Mouse (Mus musculus) layer of hippocampus, adult 8-10 months (tissue): Measurements from ENCODE around the gene Arhgap29. TPM values are rescaled to one million over a fixed set of nuclear protein-coding genes. Genes with fewer than 3 reads are reported as not detected.

ENCODE experiments used
- DNase-seq, 2 experiments: peaks; one replicate each; pipeline ENCODE4 v3.0.0; 2022; ENCODE audit warnings: low spot score in 2 of 2
- total RNA-seq, 4 experiments: library from RNA; stranded (reverse); gene quantifications; 2 replicates each; pipeline ENCODE4 v1.2.4; 2022

The Arhgap29 gene
- total RNA-seq, 4 experiments from 2014 or later: 16.4 to 20.7 (median 18.2) TPM

DNA sequence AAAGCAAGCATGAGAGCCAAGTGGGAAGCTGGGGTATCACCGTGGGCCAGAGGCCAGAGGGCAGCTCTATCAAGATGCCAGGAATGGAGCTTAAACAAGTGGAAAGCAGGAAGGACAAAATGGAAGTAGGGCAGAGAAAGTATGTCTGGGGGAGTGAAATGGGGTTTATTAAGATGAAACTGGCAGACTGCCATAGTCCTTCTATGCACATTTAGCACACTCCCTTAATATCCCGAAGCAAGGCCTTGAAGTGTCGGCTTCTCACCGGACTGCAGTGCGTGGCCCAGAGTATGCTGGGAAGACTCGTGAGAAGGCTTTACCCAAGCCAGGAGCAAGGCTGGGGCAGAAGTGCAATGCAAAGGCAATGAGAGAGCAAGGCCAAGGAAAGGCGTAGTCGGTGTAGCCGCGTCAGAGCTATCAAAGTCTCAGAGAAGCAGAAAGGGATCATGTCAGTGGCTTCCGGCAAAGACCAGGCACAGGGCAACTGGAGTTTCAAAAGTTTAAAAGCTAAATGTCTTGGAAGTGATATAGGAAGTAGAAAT is 11.1 kb upstream of the Arhgap29 start:
- no peak for DNase-seq

DNA sequence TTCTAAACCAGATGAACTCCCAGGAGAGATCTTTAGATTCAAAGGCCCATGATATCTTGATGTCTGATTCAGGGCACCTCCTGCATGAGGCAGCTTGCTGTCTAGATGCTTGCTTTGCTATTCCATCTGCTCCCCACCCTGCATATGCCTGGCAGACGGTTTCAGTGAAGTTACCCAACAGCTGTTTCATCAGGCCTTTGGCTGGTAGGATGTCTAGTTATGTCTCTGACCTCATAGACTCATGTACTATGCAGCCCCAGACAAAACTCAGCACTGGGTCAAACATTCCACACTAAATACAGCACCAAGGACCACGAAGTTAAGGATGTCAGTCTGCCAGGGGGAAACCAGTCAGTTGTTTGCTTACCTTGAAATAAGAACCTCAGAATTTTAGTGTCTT is 6.4 kb upstream of the Arhgap29 start:
- DNase-seq: peak in 1 of 2 experiments; percentile 20

DNA sequence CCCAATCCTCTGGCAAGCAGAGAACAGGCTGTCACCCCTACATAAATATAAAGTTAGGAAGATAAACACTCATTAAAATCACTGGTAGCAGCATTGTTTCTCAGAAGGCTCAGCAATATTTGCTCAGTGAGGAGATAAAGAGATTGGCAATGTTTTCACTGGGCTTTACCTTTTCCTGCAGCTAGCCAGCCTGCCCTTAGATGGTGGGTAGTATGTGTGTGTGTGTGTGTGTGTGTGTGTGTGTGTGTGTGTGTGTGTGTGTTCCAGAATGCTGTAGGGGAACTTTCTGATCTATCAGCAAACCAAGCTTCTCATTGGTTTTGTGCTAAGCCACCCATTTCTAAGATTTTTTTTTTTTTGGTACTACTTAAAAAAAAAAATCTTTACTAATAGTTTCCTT is 5.6 kb upstream of the Arhgap29 start:
- no peak for DNase-seq

DNA sequence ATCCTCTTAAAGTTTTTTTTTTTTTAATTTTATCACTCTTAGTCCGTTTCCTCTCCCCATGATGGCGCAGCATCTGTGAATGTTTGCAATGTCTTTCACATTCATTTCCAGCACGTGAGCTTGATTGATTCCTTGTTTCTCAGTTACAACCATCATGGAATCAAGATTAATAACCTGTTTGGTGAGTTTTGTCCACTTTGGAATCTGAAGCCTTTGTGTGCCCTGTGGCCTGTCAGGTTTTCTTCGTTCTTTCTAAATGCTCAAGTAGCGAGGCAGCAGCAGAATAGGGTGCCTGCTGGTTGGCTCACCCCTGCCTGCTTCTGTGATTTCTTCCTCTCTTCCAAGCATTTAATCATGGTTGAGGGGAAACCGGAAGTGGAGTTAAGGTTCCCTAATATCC is 2.2 kb upstream of the Arhgap29 start:
- no peak for DNase-seq

DNA sequence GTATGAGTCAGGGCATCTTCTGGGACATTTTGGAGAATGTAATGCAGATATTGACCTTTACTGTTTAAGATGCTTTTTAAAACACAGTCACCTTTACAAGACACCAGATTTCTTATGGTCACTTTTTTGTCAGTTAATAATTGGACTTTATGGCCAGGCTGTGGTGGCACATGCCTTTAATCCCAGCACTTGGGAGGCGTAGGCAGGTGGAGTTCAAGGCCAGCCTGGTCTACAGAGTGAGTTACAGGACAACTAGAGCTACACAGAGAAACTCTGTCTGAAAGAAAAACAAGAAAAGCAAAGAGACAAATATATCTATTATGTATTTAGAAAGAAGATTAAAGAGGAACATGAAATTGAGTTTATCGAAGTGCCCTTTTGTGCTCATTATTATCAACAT is 1.2 kb upstream of the Arhgap29 start:
- DNase-seq: no peak

DNA sequence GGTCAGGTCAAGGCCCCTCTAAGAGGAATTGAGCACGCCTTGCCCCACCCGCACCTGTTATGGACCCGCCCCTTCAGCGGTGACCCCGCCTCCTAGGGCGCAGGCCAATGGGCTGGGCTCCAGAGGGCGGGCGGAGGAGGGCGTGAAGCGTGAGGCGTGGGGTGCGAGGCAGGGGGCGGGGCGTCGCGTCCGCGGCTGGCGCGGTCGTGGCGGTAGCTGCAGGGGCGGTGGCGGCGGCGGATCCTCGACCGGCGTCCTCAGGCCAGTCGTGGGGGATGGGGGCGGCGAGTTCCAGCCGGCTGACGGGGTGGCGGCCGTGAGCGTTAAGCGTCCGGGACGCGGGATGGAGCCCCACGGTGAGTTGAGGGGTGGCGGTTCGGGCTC is 700 bp downstream of the Arhgap29 start:
- DNase-seq: peak; percentile 44 to 51

DNA sequence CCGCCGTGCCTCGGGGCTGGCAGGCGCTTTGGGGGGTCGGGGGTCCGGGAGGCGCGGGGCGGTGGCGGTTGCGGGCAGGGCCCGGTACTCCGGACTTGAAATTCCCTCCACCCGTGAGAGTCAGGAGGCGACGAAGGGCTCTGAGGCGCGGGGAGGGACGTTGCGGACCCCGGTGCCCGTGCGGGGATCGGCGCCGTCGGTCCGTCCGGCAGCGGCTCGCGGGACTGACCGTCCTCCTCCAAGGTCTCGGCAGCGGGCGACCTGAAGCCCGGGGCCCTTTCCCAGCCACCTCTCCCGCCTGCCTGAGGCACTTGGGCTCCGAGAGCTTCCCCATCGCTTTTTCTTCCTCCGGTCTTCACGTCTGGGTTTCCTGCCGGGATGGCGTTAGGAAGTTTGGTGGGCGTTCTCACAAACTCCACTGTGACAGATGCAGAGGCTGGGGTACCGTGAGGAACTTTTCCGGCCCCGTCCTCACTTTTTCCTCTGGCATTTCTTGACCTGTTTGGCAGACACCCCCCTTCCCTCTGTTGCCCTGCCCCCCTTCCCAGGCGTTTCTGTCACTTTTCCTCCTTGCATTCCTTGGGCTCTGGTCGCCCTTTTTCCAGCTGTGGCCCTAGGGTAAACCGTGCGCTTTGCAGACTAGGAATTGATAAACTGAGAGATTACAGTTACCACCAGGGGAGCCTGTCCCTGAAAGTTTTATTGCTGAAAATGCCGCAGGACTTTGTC is 1.3 kb downstream of the Arhgap29 start:
- no peak for DNase-seq

DNA sequence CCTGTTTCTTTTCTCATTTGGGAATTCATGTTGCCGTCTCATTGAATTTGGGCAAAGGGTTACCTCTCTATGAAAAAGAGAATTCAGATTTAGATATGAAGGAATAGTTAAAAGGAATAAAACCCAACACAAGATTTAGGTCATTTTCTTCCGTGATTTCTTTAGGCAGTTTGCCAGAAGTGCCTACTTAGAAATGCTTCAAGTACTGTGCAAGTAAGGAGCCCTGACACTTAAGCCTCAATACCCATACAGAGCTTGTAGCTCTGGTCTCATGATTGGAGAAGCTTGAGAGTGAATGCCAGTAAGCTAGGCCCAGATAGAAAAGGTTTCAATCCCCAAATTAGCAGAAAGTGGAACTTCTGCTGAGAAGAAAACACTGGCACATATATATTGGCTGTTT is 2.1 kb downstream of the Arhgap29 start:
- DNase-seq: no peak

DNA sequence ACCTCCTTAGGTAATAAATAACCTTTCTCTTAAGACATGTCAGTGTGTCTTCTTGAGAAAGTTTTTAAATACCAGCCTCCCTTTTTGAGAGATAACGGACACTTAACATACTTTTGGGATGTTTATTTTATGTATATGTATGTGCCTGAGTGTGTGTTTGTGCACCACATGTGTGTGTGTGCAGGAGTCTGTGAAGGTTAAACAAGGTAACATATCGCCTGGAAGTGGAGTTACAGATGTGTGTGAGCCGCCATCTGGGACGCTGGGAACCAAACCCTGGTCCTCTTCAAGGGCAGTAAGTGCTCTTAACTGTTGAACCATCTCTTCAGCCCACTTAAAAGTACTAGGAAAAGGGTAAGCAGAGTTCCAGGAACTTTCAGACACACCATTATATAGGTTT is 3.2 kb downstream of the Arhgap29 start:
- no peak for DNase-seq

DNA sequence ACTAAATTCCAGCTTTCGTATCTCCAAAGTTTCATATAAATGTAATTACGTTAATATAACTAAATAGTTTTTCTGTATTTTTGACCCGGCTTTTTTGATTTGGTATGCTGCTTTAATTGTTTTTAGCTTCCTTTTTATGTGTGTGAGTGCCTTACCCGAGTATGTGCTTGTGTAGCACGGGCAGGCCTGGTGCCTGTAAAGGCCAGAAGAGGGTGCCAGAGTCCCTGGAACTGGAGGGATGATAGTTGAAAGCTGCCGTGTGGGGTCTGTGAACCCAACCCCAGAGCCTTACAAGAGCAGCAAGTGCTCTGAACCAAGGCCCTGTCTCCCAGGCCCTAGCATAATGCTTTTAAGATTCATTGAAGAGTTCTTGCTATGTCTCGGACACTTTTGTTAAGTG is 4.4 kb downstream of the Arhgap29 start:
- DNase-seq: no peak

DNA sequence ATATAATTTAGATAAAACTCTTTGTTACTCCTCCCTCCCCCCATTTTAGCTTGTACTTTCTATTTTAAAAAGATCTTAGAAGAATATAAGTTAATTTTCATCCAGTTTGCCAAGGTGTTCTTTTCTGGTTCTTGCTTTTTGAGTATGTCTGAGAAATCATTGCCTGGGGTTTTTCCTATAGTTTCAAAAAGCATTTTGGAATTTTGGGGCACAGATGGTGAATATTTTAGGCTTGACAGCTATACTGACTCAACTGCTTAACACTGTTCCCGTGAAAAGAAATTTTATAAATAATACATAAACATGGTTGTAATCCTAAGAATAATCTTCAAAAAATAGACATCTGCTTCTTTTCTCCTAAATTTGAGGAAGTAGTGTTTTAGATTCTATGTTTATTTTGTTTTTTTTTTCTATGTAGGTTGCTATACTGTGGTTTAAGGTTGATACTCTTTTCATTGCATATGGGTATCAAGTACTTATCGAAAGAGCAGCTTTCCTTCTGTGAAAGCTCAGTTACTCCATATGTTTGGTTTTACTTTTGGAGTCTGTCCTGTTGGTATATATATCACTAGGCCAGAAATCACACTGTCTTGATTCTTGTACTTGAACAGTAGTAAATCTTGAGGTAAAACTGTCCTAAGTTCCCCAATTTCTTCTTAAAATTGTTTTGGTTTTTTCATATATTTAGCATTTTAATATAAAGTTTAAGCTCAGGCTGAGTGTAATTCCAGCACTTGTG is 5.4 kb downstream of the Arhgap29 start:
- DNase-seq: no peak

DNA sequence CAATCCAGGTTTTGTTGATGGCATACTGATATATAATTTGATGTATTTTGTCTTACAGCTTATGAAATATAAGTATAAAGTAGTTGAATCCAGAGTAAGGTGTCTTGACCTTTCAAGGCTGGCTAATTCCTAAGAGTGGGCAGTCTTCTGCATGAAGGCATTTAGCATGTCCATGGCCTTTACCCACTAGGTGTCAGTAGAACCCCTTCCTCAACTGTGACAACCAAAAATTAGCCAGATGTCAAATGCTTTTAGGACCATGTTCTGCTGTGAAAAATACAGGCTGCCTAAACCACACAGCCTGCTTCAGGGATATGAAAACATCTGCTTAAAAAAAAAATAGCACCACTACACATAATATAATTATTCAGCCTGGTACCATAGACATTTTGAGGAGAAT is 11.8 kb downstream of the Arhgap29 start:
- DNase-seq: peak in 1 of 2 experiments; percentile 34

DNA sequence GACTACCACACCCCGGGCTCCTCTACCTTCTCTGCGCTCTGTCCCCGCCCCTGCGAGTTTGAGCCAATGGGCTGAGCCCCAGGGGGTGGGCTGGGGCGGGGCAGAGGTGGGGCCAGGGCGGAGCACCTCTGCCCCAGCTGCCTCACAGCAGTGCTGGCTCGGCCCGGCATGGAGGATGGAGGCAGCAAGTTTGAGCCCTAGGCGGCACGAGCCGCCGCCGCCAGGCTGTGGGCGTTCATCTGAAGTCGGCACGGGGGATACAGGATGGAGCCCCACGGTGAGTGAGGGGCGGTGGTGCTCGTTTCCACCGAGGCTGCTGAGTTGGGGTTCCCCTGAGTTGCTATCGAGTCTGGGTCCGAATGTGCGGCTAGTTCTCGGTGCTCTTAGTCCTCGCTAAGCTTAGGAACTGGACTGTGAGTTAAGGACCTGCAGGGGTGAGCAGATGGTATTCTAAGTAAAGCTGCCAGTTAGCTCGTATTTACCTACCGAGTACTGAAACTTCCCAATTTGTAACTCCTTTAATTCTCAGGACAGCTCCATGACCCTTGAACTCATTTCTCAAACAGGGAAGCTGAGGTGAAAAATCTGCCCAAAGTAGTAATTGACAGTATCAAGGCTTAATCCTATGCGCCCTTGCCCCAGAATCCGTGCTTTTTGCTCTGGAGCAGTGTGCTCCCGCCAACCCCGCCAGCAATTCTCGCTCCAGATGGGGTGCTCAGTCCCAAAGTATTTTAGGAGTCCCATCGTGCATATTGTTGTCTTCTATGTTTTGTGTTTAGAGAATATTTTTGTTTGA is 15.5 kb downstream of the Arhgap29 start:
- DNase-seq: peak; percentile 37 to 58

DNA sequence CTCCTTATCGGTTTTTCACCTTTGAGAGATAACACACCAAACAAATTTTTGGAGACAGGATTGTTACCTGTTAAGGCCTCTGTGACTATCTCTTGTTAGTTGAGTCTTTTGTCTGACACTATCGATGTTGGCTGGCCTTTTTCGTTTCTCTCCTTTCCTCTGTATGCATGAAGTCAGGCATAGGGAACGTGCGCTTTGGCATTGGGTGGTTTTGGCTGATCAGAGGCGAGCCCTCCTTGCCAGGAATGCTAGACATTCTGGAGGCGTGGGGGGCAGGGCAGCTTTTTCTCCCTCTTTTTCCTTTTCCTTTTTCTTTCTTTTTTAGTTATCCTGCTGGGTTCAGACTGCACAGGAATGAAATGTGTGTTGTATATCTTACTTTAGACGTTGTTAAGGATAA is 16.3 kb downstream of the Arhgap29 start:
- no peak for DNase-seq

DNA sequence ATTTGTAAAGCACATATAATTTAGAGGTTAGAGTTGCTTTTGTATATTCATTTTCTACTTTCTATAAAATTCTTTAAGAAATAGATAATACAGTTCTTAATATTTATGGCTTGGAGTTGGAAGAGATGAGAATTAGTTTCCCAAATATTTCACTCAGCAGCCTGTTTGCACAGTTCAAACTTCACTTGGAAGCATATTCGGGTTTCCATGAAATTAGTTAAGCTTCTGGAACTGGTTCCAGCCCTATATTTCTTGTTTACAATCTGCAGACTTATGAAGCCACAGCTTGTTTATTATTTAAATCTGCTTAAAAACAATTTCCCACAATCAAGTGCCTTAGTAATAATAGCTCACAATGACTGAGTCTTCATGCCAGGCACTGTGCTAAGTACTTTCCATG is 17.1 kb downstream of the Arhgap29 start:
- no peak for DNase-seq

DNA sequence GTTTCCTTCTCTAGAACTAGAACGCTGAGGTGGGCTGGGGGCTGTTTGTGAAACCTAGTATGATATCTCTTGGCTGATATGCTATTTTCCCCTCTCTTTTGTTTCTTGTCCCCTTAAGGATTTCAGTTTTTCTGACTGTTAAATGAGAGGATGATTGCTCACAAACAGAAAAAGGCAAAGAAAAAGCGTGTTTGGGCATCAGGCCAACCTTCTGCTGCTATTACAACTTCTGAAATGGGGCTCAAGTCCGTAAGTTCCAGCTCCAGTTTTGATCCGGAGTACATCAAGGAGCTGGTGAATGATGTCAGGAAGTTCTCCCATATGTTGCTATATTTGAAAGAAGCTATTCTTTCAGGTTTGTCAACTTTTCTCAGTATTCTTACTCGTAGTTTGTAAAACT is 21.4 kb downstream of the Arhgap29 start:
- no peak for DNase-seq

DNA sequence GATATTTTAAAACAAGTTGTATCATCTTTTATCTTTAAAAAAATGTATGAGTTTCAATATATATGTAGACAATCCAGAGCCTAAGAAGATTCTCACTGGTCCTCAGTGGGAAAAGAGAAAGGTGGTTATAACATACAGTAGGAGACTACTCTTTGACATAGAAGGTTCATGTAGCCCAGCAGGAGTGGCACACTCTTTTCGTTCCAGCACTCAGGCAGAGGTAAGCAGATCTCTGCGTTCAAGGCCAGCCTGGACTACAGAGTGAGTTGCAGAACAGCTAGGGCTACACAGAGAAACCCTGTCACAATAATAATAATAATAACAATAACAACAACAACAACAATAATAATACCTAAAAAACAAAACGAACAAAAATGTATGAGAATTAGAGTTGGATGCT is 23.0 kb downstream of the Arhgap29 start:
- DNase-seq: no peak

DNA sequence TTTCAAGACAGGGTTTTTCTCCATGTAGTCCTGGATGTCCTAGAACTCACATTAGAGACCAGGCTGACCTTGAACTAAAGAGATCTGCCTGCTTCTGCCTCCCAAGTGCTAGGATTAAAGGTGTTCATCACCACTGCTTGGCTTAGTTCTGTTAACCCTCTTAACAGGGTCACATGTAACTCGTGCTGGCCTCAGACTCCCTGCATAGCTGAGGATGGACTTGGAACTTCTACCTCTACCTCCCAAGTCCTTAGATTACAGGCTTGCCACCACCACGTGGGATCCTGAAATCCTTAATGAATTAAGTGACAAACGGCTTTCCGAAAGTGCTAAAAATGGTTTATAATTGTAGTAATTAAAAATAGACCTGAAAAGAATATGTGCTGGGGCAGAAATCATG is 29.0 kb downstream of the Arhgap29 start:
- no peak for DNase-seq

DNA sequence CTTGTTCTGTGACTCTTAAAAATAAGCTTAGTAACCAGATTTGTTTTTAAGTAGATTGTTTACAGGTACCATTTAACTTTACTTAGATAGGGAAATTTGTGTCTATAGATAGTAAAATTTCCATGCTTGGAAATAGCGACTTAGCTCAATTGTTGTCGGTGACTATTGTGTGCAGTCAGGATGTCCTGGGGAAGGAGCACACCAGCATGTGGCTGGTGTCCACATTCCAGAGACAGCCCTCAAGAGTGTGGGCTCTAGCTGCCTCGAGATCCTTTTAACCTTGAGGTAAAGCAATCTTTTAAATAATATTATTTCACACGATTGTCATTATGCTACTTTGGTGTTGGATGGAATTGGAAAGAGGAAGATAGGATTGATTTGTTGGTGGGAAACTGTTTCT is 30.1 kb downstream of the Arhgap29 start:
- DNase-seq: no peak

DNA sequence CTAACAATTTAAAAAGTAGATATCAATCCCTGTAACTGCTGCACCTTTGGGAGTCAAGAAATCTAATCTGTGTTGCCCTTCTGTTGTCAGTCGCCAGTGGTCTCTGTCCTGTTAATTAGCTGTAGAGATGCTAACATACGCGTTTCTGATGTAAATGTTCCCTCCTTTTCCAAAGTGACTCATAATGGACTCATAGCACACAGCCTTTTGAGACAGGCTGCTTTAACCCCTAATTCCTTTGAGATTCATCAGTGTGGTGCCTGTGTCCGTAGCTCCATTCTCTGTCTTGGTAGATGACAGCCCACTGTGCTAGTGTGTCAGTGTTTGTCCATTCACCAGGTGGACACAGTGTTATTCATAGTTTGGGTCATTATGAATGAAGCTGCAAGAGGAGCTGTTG is 42.8 kb downstream of the Arhgap29 start:
- no peak for DNase-seq

DNA sequence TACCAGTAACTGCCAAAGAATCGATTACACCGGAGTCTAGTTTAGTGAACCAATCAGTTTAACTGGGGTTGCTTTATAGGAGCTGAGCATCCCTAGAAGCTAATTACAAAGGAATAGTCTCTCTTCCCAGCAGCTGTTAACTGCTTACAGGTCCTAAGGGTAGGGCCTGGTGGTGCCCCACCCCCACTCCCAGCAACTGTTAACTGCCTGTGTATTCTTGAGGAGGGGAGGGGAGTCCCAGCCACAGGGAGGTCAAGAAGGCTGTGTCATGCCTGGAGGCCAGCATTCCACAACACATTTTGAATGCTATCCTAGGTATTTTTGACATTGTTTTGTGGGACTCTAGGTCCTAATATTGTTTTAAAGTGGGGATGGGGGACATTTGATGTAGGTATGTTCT is 47.6 kb downstream of the Arhgap29 start:
- no peak for DNase-seq

DNA sequence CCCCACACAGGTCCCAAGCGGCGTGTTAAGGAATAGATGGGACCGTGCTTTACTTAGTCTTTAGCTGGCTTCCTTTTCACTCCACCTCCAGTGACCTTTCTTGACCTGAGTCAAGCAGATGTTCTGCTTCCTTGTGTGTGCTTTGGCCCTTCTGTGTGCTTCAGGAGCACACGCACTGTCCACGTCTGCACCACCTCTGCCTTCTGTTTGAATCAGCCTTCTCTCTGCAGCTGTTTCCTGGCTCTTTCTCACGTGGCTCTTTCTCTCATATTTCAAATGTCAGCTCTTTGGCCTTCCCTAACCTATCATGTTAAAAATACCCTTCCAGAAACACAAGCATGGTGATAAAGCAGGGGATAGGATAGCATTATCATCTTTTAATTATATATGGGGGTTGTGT is 49.2 kb downstream of the Arhgap29 start:
- no peak for DNase-seq
